Mouse (Mus musculus) urinary bladder, adult 18-20 months (tissue): ENCODE results near the gene Gm3424.
"Not testable (repeated sequence)": the region's sequence is repeated elsewhere in the genome, so short reads cannot be mapped to it uniquely, and the experiment has no call there.

Experiments used
- DNase-seq, 2 experiments: peaks; one replicate each; pipeline ENCODE4 v3.0.0; 2022; ENCODE audit warnings: low spot score in 2 of 2, mixed read lengths in 2 of 2

Gene Gm3424

DNA sequence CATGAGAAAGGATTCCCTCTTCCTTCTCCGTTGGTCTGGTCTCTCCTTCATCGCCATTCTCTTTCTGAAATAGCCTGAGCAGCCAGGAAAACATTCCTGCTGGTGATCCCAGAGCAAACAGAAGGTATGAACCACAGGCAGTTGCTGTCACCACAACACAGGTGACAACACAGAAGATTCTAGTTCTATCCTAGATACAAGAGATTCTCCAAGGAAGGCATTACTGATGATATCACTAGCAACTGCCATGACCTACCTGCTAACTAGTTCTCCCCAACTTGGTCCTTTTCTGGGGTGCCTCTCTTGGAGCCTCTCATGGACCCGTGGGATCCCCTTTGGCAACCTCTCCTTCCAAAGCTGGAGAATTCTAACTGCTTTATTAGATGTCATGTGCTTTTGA is at the start of gene Gm3424:
TSS of gene Gm3424 (minus strand) at position 101 of the 400 bp plus-strand sequence.
- DNase-seq = not testable (repeated sequence)

DNA sequence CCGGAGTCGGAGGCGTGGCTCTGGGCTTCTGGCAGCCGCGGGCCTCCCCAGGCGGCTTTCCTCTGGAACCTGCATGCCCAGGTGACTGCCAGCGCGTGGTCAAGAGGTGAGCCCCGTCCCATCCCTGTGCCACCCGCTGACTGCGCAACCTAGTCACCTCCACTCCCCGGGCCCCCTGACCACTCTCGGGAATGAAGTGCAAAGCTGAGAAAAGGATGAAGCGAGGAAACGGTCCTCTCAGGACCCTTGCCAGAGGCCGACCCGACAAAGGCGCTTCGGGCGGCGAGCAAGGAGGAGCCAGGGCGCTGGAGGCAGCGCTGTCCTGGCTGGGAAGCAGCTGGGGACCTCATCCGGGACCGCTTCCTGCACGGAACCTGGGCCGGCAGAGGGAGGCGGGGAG is 49.7 kb upstream of the Gm3424 start:
- DNase-seq = peak in 1 of 2 experiments; percentile 8

DNA sequence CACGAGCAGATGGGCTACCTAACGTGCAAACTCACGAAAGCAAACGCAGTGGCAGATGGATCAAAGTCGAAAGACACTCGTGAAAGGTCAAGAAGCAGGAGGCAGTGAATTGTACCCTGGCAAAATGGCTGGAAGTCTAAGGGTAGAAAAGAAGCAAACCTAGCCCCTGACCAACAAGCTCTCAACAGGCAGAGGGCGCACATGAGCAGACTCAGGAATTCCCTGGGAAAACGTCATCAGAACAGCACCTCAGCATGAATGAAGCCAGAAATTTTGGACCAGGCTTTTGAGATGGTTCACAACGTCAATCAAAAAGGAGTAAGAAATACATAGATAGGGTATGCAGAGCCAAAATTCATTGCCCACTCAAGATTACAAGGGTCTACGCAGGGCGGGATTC is 49.0 kb upstream of the Gm3424 start:
- DNase-seq = peak in 1 of 2 experiments; percentile 14

DNA sequence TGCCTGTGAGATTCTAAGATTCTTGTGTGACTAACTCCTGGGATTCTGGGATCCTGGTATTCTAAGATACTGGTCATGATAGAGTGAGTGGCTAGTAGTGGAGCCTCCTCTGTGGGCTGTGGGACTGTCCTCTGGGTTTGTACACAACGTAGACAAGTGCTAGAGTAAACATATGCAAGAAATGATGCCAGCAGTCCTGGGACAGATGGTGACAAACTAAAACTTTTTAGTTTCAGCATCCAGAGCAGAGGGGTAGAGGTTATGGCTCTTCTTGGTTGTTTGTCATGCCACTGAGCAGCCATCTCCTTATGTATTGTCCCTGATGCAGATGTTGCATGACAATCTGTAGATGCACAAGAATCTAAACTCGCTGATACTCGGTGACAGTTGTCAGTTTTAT is 25.8 kb upstream of the Gm3424 start:
- DNase-seq = not testable (repeated sequence)

DNA sequence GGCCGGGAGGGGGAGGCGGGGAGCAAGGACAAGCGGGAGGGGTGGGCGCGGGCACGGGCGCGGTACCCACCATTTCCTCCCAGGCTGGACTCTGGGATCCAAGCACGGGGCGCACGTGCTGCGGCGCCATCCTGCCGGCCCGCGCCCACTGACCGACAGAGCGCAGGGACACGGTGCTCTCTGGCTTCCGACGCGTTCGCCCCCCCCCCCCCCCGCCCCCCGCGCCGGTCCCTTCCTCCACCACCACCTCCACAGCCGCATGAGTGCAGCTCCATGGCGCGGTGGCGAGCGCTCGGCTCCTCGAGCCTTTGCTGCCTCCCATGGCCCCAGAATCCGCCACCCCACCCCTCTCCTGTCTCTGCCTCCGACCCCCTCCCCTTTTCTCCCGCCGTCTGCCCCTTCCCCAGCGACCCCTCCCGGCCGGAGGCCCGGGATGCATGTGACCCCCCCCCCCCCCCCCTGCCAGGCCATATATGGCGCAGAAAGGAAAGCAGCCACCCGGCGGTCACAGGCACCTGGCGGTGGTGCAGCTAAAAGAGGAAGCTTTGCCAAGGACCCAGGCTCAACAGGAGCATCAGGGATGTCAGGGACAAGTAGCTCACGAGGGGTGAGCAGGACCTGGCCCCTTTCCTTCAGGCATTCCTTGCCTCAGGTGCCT is 17.3 kb downstream of the Gm3424 start:
- DNase-seq = not testable (repeated sequence)

DNA sequence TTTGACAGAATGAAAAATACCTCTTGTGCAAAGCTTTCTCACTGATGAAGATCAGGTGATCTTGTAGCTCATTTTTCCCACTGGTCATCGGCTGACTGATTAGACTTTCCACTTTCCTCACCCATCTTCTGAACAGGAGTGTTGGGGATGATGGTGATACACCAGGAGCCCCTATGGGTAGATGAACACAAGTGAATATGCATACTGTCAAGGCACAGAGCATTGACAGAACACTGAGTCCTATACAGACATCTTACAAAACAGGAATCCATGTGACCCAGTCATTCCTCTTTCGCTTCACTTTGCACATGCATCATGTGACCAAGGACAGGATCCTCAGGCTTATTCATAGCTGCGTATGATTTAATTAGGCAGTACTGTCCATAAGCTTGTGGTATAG is 22.2 kb downstream of the Gm3424 start, which contains the start of gene Gm3383:
TSS of gene Gm3383 (minus strand) at position 101 of the 400 bp plus-strand sequence.
- not testable (repeated sequence) for DNase-seq
